Mouse (Mus musculus) adrenal gland, postnatal 25 days (tissue): ENCODE measurements around the gene Thyn1. TPM values are rescaled to one million over a fixed set of nuclear protein-coding genes. Genes with fewer than 3 reads are reported as not detected.
A peak's percentile ranks its signal among the peaks of the same experiment; 100 is the strongest.

ENCODE experiments used
- DNase-seq: peaks from one replicate; pipeline ENCODE4 v3.0.0; 2021; ENCODE audit warnings: mixed read lengths
- total RNA-seq: library from RNA; stranded (reverse); gene quantifications from 2 replicates; pipeline ENCODE4 v1.2.3, GENCODE M21; 2021

The Thyn1 gene
- total RNA-seq, 1 experiment from 2014 or later, result 46.1 TPM

DNA sequence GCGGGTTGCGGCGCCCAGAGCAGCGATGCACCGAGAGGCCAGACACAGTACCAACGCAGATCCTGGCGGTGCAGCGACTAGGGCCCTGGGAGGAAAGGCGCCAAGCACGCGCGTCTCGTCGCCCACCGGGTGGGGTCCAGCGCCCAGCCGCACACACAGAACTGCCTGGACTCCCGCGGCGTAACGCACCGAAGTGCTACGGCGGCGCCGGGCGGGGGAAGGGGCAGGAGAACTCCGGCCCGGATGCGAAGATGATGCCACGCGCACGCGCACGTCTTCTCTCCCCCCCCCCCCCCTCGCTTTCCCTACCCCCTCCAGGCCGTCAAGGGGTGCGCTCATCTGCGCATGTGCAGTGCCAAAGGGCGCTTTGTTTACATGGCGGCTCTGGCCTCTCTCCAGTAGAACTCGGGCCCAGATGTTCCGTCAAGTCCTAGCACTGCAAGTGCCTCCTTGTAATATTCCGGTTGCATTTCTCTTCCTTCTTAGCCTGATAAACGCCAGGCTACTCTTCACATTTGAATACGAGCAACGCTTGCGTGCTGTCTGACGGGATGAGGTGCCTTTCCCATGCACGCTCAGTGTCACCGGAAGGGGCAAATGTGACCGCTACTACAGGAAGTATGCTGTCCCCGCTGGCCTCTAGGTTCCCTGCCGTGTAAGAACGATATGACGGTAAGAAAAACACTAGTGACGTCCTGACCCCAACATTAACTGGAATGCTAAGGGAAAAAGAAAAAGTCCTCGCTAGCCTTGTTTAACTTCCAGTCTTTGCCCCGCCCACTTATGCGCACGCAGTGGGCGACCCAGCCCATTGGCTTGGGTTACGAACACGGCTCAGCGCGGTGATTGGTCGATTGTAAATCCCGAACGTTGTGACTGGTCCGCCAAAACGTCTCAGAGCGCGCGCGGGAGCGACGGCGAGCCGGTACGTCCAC is 30.6 kb downstream of the Thyn1 start, which contains the start of the genes Vps26b and Ncapd3:
Vps26b (minus strand) TSS at position 238 of the 935 bp plus-strand sequence.
Ncapd3 (plus strand) TSS at position 348 of the 935 bp plus-strand sequence.
- peak; percentile 95 for DNase-seq

DNA sequence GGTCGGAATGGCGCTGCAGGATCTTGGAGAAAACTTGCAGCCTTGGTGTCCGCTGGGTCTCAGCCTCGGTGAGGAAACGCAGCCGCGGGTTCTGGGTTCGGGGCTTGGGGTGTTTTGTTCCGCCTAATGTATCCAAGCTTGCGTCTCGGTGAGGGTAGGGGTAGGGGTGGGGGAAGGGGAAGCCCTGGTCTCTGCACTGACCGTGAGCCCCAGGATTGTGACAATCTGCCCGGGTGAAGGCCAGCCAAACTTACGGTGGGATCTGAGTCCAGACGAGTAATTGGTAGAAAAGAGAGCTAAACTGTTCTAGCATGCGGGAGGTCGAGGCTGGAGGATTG is 31.2 kb downstream of the Thyn1 start:
- no peak for DNase-seq

DNA sequence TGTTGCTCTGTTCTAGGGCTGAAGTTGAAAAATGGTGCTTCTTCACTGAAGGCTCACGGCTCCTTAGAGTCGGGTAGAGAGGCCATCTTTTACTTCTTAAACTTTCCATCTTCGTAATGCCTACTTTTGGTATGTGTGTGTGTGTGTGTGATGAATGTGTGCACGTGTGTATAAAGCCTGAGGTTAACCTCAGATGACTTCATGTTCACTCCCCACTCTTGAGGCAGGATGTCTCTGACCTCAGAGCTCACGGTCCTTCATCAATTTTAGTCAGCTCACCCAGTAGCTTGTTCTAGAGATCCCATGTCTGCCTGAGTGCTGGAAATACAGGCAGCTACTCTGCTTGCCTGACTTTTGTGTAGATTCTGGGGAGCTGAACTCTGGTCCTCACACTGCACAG is 44.4 kb downstream of the Thyn1 start:
- DNase-seq, result no peak

- DNase-seq, result no peak
Observed at GRCm38 (mm10) chr9:27049492-27049891, 50.0 kb downstream of the Thyn1 start.

Other genes with a start within 250 kb of the Thyn1 start
- 3.7 and 4.0 TPM in 2 replicates for gene Glb1l2, start 193.2 kb upstream of the Thyn1 start, total RNA-seq
- 1.0 and 1.1 TPM in 2 replicates for gene Glb1l3, start 138.8 kb upstream of the Thyn1 start, total RNA-seq
- not detected in 2 replicates for gene Gm1110, start 76.6 kb upstream of the Thyn1 start, total RNA-seq
- 64.1 and 95.4 TPM in 2 replicates for gene Acad8, start 144 bp upstream of the Thyn1 start, total RNA-seq
- 37.2 and 43.3 TPM in 2 replicates for gene Vps26b, start 30.4 kb downstream of the Thyn1 start, total RNA-seq
- 21.5 and 24.5 TPM in 2 replicates for gene Ncapd3, start 30.5 kb downstream of the Thyn1 start, total RNA-seq
- gene Jam3, start 155.7 kb downstream of the Thyn1 start, total RNA-seq, result 35.7 and 36.5 TPM in 2 replicates